Mouse (Mus musculus) ovary, postnatal 14 days (tissue): ENCODE data around the gene Btbd35f8.
"Not testable (repeated sequence)": the region's sequence is repeated elsewhere in the genome, so short reads cannot be mapped to it uniquely, and the experiment has no call there.

Experiments
- DNase-seq: peaks from one replicate; pipeline ENCODE4 v3.0.0; 2022; ENCODE audit warnings: low spot score

Gene Btbd35f8

GRCm38 (mm10) chrX:34450224-34450623, at the start of gene Btbd35f8:
Gene Btbd35f8, plus strand, starts transcription at chrX:34450524.
- not testable (repeated sequence) for DNase-seq
